Mouse (Mus musculus): ENCODE results near the gene Mrtfa.

GRCm38 (mm10) chr15:81031611-81032010, 158.9 kb downstream of the Mrtfa start:
- TF ChIP-seq POLR2A (IDR thresholded peaks at IDR 0.05; ENCODE audit: low read depth, low read length) (no peak), CTCF (IDR thresholded peaks at IDR 0.05; ENCODE audit: borderline replicate concordance, insufficient read depth, low read length) (no peak)

Measured in embryonic fibroblast, embryonic 13.5 days (primary cell).